Mouse (Mus musculus) heart, adult 2 months (tissue): ENCODE results near the gene Fat3.

Source experiments
- CTCF ChIP-seq: fragments of 200-600 bp; IDR thresholded peaks from 2 replicates; pipeline ENCODE4 v1.8.1; 2022; ENCODE audit warnings: antibody characterized with exemption, mild to moderate bottlenecking, moderate library complexity
- POLR2A ChIP-seq: fragments of 200-500 bp; IDR thresholded peaks from 2 replicates; pipeline ENCODE4 v1.6.1; 2011; ENCODE audit warnings: mild to moderate bottlenecking, low read depth, low read length, control low read depth; ENCODE audit not compliant: insufficient read depth

GRCm38 (mm10) chr9:16306222-16306621 lies 194.9 kb downstream of the Fat3 start:
- no peak for TF ChIP-seq CTCF
- no peak for TF ChIP-seq POLR2A
